Mouse (Mus musculus) ES-Bruce4 (cell line): Measurements from ENCODE around the gene Gm10073. TPM values are rescaled to one million over a fixed set of nuclear protein-coding genes. Genes with fewer than 3 reads are reported as not detected.
A peak's percentile ranks its signal among the peaks of the same experiment; 100 is the strongest.
"Not testable (repeated sequence)": the region's sequence is repeated elsewhere in the genome, so short reads cannot be mapped to it uniquely, and the experiment has no call there.

Experiments used
- H3K27ac ChIP-seq: 2 replicates; pipeline ENCODE4 v1.5.1; 2012; ENCODE audit warnings: low read length, inconsistent platforms; ENCODE audit not compliant: insufficient read depth
- H3K27me3 ChIP-seq: 2 replicates; pipeline ENCODE4 v1.6.1; 2012; ENCODE audit warnings: mild to moderate bottlenecking, low read length, inconsistent platforms; ENCODE audit not compliant: control insufficient read depth, poor library complexity, insufficient read depth, severe bottlenecking
- H3K36me3 ChIP-seq: 2 replicates; pipeline ENCODE4 v1.6.1; 2012; ENCODE audit warnings: inconsistent platforms, mild to moderate bottlenecking, low read length, moderate library complexity; ENCODE audit not compliant: control insufficient read depth, poor library complexity, insufficient read depth, severe bottlenecking
- H3K4me1 ChIP-seq: one replicate; pipeline ENCODE4 v1.8.1; 2011; ENCODE audit warnings: low read length; ENCODE audit not compliant: control insufficient read depth, insufficient read depth
- H3K4me3 ChIP-seq: 2 replicates; pipeline ENCODE4 v1.5.1; 2011; ENCODE audit warnings: low read depth, mild to moderate bottlenecking, low read length
- H3K9ac ChIP-seq: 2 replicates; pipeline ENCODE4 v1.6.1; 2012; ENCODE audit warnings: low read depth, mild to moderate bottlenecking, inconsistent platforms; ENCODE audit not compliant: poor library complexity, severe bottlenecking
- H3K9me3 ChIP-seq: replicated peaks from 2 replicates; pipeline ENCODE4 v1.6.1; 2012; ENCODE audit warnings: mild to moderate bottlenecking, low read length, inconsistent platforms; ENCODE audit not compliant: control insufficient read depth, poor library complexity, insufficient read depth, severe bottlenecking
- CTCF ChIP-seq: IDR thresholded peaks from one replicate; pipeline ENCODE4 v1.8.1; 2011; ENCODE audit warnings: low read depth, low read length
- EP300 ChIP-seq: IDR thresholded peaks from 2 replicates; pipeline ENCODE4 v1.6.1; 2011; ENCODE audit warnings: low read depth, low read length; ENCODE audit not compliant: insufficient read depth
- POLR2A ChIP-seq: IDR thresholded peaks from one replicate; pipeline ENCODE4 v1.8.1; 2011; ENCODE audit warnings: low read length; ENCODE audit not compliant: insufficient read depth
- polyA plus RNA-seq: library from polyadenylated mRNA; stranded (reverse); fragments of >200 nt; gene quantifications from 2 replicates; pipeline ENCODE4 v1.2.4, GENCODE M21; 2011; ENCODE audit warnings: low read depth; ENCODE audit not compliant: missing spikeins, insufficient read depth, insufficient read length

Gm10073 gene
- polyA plus RNA-seq, 1 experiment = 498 TPM

DNA sequence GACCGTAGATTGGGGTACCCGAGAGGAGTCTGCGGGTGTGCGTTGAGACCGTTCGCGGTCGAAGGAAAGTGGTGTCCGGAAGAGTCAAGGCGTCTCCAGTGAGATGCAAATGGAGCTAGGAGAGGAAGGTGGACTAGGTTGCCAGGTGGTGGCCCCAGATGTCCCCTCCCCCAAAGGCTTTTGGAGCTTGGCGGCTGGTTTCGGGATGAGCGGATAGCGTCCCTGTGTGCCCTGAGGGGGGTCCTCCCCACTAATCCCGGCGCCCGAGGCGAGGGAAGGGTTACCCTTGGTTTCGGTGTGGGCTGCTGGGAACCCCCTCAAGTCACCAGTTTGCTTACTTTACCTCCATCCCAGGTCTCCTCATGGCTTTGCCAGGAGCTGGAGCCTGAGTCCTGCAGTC lies 30.7 kb upstream of the Gm10073 start:
- Histone ChIP-seq H3K36me3 (peaks cover 8% of the 10 kb centered on the region), H3K9me3 (no peaks in the 10 kb centered on the region), H3K27me3 (no peaks in the 10 kb centered on the region), H3K9ac (peak overlapping the region; percentile 95), H3K4me1 (peaks cover 7% of the 10 kb centered on the region), H3K4me3 (peak overlapping the region; percentile 91), H3K27ac (peak overlapping the region; percentile 92)
- no peak for TF ChIP-seq CTCF
- no peak for TF ChIP-seq POLR2A
- TF ChIP-seq EP300 = peak; percentile 94

DNA sequence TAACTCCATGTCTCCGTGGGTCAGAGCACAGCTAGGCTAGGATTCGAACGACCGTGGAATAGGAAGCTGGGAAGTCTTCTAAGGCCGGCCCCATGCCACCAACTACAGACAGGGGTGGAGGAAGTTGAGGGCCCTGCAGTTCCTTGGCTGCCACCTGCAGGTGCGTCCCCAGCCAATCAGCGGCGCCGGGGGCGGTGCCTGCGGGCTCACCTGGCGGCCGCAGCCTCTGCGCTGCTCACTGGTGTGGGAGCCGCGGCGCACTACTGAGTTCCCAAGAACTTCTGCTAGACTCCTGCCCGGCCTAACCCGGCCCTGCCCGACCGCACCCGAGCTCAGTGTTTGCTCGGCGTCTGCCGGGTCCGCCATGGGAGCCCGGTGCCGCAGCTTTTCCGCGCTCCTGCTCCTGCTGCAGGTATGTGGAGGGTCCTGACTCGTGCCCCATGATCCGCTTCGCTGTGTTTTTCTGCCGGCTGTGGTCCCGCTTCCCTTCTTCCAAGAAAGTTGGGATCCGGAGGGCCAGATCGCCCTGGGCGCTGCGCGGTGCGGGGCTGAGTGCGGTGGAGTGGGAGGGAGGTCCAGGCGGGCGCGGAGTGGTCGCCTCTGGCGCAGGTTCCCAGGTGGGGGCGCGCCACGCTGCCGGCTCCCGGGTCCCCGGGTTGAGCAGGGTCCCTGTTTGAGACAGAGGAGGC lies 30.0 kb upstream of the Gm10073 start, which contains the start of gene Cdh1:
Cdh1 (plus strand) TSS at position 221 of the 689 bp plus-strand sequence.
- Histone ChIP-seq H3K9me3 (no peaks in the 10 kb centered on the region), H3K27ac (peak within 1 kb of the TSS; percentile 92), H3K36me3 (peaks cover 8% of the 10 kb centered on the region), H3K27me3 (no peaks in the 10 kb centered on the region), H3K9ac (peak within 1 kb of the TSS; percentile 95), H3K4me3 (peak within 1 kb of the TSS; percentile 91), H3K4me1 (peaks cover 7% of the 10 kb centered on the region)
- no peak for TF ChIP-seq CTCF
- peak; percentile 78 for TF ChIP-seq POLR2A
- 0 out of 2 replicates have a peak, but pooled peaks have one; percentile 3 for TF ChIP-seq EP300

DNA sequence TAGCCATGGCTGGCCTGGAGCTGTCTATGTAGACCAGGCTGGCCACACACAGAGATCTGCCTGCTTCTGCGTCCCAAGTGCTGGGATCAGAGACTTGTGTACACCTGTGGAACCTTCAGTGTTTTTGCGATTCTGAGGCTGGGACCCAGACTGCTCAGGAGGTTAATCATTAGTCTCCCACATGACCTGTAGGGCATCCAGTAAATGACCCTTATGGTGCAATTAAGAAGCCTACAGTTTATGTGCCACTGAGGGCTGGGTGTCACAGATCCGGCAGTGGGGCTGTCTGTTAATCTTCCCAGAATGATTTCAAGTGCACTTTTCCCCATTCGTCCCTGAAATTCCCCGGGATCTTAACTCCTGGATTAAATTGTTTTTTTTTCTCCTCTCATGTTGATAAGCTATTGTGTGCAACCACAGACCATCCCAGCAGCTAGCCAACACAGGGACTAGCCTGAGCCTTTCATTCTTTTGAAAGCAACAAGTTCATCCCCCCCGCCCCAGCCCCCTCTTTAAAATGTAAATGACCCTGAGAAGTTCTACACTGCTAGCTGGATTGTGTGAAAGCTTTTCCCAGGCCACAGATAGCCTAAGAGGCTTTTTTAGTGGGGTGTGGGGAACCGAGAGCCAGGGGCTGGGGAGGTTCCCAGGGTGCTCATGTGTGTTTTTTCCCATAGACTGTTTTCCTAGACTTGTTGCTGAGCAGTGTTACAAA lies 26.2 kb upstream of the Gm10073 start:
- Histone ChIP-seq H3K27me3 (no peaks in the 10 kb centered on the region), H3K9me3 (no peaks in the 10 kb centered on the region), H3K27ac (peak overlapping the region; percentile 63), H3K4me1 (peaks cover 1% of the 10 kb centered on the region), H3K9ac (0 out of 2 replicates have a peak overlapping the region, but pooled peaks have one; percentile 19), H3K4me3 (no peak overlapping the region), H3K36me3 (no peaks in the 10 kb centered on the region)
- no peak for TF ChIP-seq CTCF
- no peak for TF ChIP-seq EP300
- TF ChIP-seq POLR2A = no peak

DNA sequence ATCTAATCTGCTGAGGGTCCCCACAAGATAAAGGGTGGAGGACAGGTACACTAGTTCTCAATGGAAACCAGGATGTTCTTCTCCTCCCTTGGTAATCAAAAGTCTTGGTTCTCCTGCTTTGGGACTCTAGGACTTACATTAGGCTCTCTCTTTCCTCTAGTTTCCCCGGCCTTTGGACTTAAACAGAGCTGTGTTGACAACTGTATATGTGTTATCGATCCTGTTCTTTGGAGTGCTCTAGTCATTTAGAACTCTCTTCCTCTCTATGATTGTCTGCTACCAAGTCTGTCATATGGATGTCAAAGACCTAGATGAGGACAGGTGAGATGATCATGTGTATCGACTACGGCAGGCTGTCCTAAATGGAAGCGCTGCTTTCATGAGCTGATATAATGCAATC lies 23.8 kb upstream of the Gm10073 start:
- no peak overlapping the region for H3K27ac ChIP-seq
- H3K4me3 ChIP-seq = no peak overlapping the region
- H3K9ac ChIP-seq = no peak overlapping the region
- peaks cover 1% of the 10 kb centered on the region for H3K4me1 ChIP-seq
- H3K27me3 ChIP-seq = no peaks in the 10 kb centered on the region
- no peaks in the 10 kb centered on the region for H3K9me3 ChIP-seq
- TF ChIP-seq CTCF (no peak), EP300 (no peak), POLR2A (no peak)
- H3K36me3 ChIP-seq = no peaks in the 10 kb centered on the region

DNA sequence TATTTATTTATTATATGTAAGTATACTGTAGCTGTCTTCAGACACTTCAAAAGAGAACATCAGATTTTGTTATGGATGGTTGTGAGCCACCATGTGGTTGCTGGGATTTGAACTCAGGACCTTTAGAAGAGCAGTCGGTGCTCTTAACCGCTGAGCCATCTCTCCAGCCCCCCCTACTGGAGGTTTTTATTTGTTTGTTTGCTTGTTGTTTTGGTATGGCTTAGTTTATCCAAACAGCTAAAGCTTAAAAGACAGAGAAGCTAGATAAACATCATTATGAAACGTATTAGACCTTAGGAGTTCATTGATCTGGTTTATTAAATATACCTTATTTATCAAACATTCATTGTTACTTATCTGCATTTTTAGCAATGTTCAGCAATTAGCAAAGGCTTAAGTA lies 22.4 kb upstream of the Gm10073 start:
- H3K4me1 ChIP-seq, H3K27ac ChIP-seq, H3K4me3 ChIP-seq, H3K36me3 ChIP-seq, H3K27me3 ChIP-seq, H3K9ac ChIP-seq, H3K9me3 ChIP-seq: not testable (repeated sequence)

DNA sequence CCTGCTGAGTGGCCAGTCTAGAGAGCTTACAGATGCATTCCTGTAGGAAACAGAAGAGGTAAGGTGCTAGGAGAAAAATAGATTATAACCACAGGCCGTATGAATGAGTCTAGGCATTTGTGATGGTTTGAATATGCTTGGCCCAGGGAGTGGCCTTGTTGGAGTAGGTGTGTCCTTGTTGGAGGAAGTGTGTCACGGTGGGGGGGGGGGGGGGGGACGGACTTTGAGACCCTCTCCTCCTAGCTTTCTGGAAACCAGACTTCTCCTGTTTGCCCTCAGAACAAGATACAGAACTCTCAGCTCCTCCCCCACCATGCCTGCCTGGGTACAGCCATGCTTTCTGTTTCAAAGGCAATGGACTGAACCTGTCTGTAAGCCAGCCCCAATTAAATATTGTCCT lies 19.2 kb upstream of the Gm10073 start:
- TF ChIP-seq EP300 = no peak
- TF ChIP-seq POLR2A = no peak
- no peak for TF ChIP-seq CTCF

More for the DNA sequence above, 19.2 kb upstream of the Gm10073 start:
- H3K36me3 ChIP-seq = no peaks in the 10 kb centered on the region
- H3K4me3 ChIP-seq = no peak overlapping the region
- no peaks in the 10 kb centered on the region for H3K27me3 ChIP-seq
- no peaks in the 10 kb centered on the region for H3K4me1 ChIP-seq
- no peak overlapping the region for H3K27ac ChIP-seq
- H3K9me3 ChIP-seq = no peaks in the 10 kb centered on the region
- H3K9ac ChIP-seq = no peak overlapping the region
